Mouse (Mus musculus): Measurements from ENCODE around the gene Clpb.

Gene Clpb

GRCm38 (mm10) chr7:101732096-101732495 lies 68.7 kb downstream of the Clpb start:
- DNase-seq = no peak

- DNase-seq = no peak
Observed at GRCm38 (mm10) chr7:101733042-101733441, 69.6 kb downstream of the Clpb start.

GRCm38 (mm10) chr7:101735297-101735696 lies 71.9 kb downstream of the Clpb start:
- DNase-seq = no peak

GRCm38 (mm10) chr7:101737735-101738134 lies 74.3 kb downstream of the Clpb start:
- DNase-seq = no peak

GRCm38 (mm10) chr7:101739602-101740001 lies 76.2 kb downstream of the Clpb start:
- DNase-seq = no peak

GRCm38 (mm10) chr7:101743487-101743886 lies 80.1 kb downstream of the Clpb start:
- DNase-seq = no peak

- DNase-seq = no peak
Observed at GRCm38 (mm10) chr7:101746559-101747334, 83.3 kb downstream of the Clpb start.

GRCm38 (mm10) chr7:101750268-101750667 lies 86.8 kb downstream of the Clpb start:
- no peak for DNase-seq

- no peak for DNase-seq
Observed at GRCm38 (mm10) chr7:101752346-101752745, 88.9 kb downstream of the Clpb start.

GRCm38 (mm10) chr7:101753492-101753891 lies 90.1 kb downstream of the Clpb start:
- no peak for DNase-seq

- DNase-seq = no peak
Observed at GRCm38 (mm10) chr7:101754416-101754815, 91.0 kb downstream of the Clpb start.

GRCm38 (mm10) chr7:101755301-101755700 lies 91.9 kb downstream of the Clpb start:
- DNase-seq = no peak

- no peak for DNase-seq
Observed at GRCm38 (mm10) chr7:101761899-101762780, 98.7 kb downstream of the Clpb start.

GRCm38 (mm10) chr7:101767335-101767907 lies 104.0 kb downstream of the Clpb start:
- no peak for DNase-seq

GRCm38 (mm10) chr7:101770051-101770450 lies 106.6 kb downstream of the Clpb start:
- DNase-seq = no peak

GRCm38 (mm10) chr7:101771604-101772003 lies 108.2 kb downstream of the Clpb start:
- DNase-seq = no peak

GRCm38 (mm10) chr7:101772687-101773086 lies 109.3 kb downstream of the Clpb start:
- no peak for DNase-seq

GRCm38 (mm10) chr7:101777053-101777452 lies 113.6 kb downstream of the Clpb start:
- DNase-seq = no peak

- DNase-seq = no peak
Observed at GRCm38 (mm10) chr7:101817861-101818401, 154.5 kb downstream of the Clpb start, which contains the start of gene Phox2a. Phox2a (plus strand) TSS chr7:101818313.

- no peak for DNase-seq
Observed at GRCm38 (mm10) chr7:101820295-101821030, 157.0 kb downstream of the Clpb start.

GRCm38 (mm10) chr7:101821571-101822501 lies 158.4 kb downstream of the Clpb start:
- no peak for DNase-seq

All from right cerebral cortex, postnatal 14 days (tissue).